Mouse (Mus musculus): ENCODE measurements around the gene Rspo3. TPM values are rescaled to one million over a fixed set of nuclear protein-coding genes. Genes with fewer than 3 reads are reported as not detected.

Rspo3 gene
- total RNA-seq (2021): under 1 TPM; 0.11 TPM

- DNase-seq: peak; percentile 13 to 28
- intact Hi-C loops (cut with DNase I): no loop called here
These were observed at the start of gene Rspo3 for GRCm38 (mm10) chr10:29535546-29536260. Rspo3 (minus strand) TSS chr10:29535867.

GRCm38 (mm10) chr10:29581940-29582339, 46.3 kb upstream of the Rspo3 start:
- intact Hi-C loops (cut with DNase I): no loop called here
- DNase-seq: no peak

- DNase-seq: no peak
- intact Hi-C loops (cut with DNase I): no loop called here
These were observed 45.8 kb upstream of the Rspo3 start for GRCm38 (mm10) chr10:29581476-29581875.

- intact Hi-C loops (cut with DNase I): no loop called here
- no peak for DNase-seq
These were observed 20.3 kb upstream of the Rspo3 start for GRCm38 (mm10) chr10:29555983-29556382.

GRCm38 (mm10) chr10:29554365-29554764, 18.7 kb upstream of the Rspo3 start:
- no peak for DNase-seq
- intact Hi-C loops (cut with DNase I): no loop called here

- DNase-seq: no peak
- intact Hi-C loops (cut with DNase I): no loop called here
These were observed 7.3 kb upstream of the Rspo3 start for GRCm38 (mm10) chr10:29542982-29543381.

GRCm38 (mm10) chr10:29539516-29539915, 3.8 kb upstream of the Rspo3 start:
- DNase-seq: no peak

GRCm38 (mm10) chr10:29538791-29539190, 3.1 kb upstream of the Rspo3 start:
- intact Hi-C loops (cut with DNase I): no loop called here

More at GRCm38 (mm10) chr10:29539516-29539915, 3.8 kb upstream of the Rspo3 start:
- intact Hi-C loops (cut with DNase I): no loop called here

GRCm38 (mm10) chr10:29534830-29535227, 838 bp downstream of the Rspo3 start:
- intact Hi-C loops (cut with DNase I): loop anchor here (5.0 kb wide), 1 partner anchor 267 kb away; no protein-coding TSS in a partner anchor
- no peak for DNase-seq

More at GRCm38 (mm10) chr10:29538791-29539190, 3.1 kb upstream of the Rspo3 start:
- no peak for DNase-seq

- intact Hi-C loops (cut with DNase I): loop anchor here (2.0 to 5.0 kb wide), 2 partner anchors 268 to 885 kb away; no protein-coding TSS in a partner anchor
- no peak for DNase-seq
These were observed 1.5 kb downstream of the Rspo3 start for GRCm38 (mm10) chr10:29533846-29534829.

GRCm38 (mm10) chr10:29532821-29533715, 2.6 kb downstream of the Rspo3 start:
- intact Hi-C loops (cut with DNase I): loop anchor here (2.0 to 5.0 kb wide), 2 partner anchors 269 to 886 kb away; no protein-coding TSS in a partner anchor
- peak; percentile 46 to 70 for DNase-seq

- no peak for DNase-seq
- intact Hi-C loops (cut with DNase I): no loop called here
These were observed 22.1 kb downstream of the Rspo3 start for GRCm38 (mm10) chr10:29513563-29513962.

- intact Hi-C loops (cut with DNase I): no loop called here
- no peak for DNase-seq
These were observed 27.5 kb downstream of the Rspo3 start for GRCm38 (mm10) chr10:29508167-29508566.

GRCm38 (mm10) chr10:29497205-29497822, 38.4 kb downstream of the Rspo3 start:
- no peak for DNase-seq
- intact Hi-C loops (cut with DNase I): no loop called here

- peak in 1 of 2 experiments; percentile 3 for DNase-seq
- intact Hi-C loops (cut with DNase I): no loop called here
These were observed 41.7 kb downstream of the Rspo3 start for GRCm38 (mm10) chr10:29493996-29494395.

- intact Hi-C loops (cut with DNase I): no loop called here
- DNase-seq: no peak
These were observed 54.7 kb downstream of the Rspo3 start for GRCm38 (mm10) chr10:29480945-29481344.

GRCm38 (mm10) chr10:29479401-29479800, 56.3 kb downstream of the Rspo3 start:
- intact Hi-C loops (cut with DNase I): no loop called here
- DNase-seq: no peak

GRCm38 (mm10) chr10:29470454-29470853, 65.2 kb downstream of the Rspo3 start:
- DNase-seq: no peak
- intact Hi-C loops (cut with DNase I): no loop called here

GRCm38 (mm10) chr10:29460100-29460499, 75.6 kb downstream of the Rspo3 start:
- no peak for DNase-seq
- intact Hi-C loops (cut with DNase I): no loop called here

GRCm38 (mm10) chr10:29459632-29460031, 76.0 kb downstream of the Rspo3 start:
- no peak for DNase-seq
- intact Hi-C loops (cut with DNase I): no loop called here

All from heart, postnatal 36 days (tissue).